Mouse (Mus musculus) cortical plate, adult 2 months (tissue): ENCODE measurements around the gene 4933402D24Rik. TPM values are rescaled to one million over a fixed set of nuclear protein-coding genes. Genes with fewer than 3 reads are reported as not detected.

Source experiments
- H3K27ac ChIP-seq: fragments of 200-500 bp; 2 replicates; pipeline ENCODE4 v1.5.1; 2012; ENCODE audit warnings: low read length, control low read depth, inconsistent platforms; ENCODE audit not compliant: insufficient read depth
- H3K4me1 ChIP-seq: fragments of 200-500 bp; 2 replicates; pipeline ENCODE4 v1.6.1; 2011; ENCODE audit warnings: low read length; ENCODE audit not compliant: control insufficient read depth, insufficient read depth
- H3K4me3 ChIP-seq: fragments of 200-500 bp; 2 replicates; pipeline ENCODE4 v1.5.1; 2011; ENCODE audit warnings: mild to moderate bottlenecking, low read length, control low read depth; ENCODE audit not compliant: insufficient read depth
- CTCF ChIP-seq: fragments of 200-500 bp; IDR thresholded peaks from 2 replicates; pipeline ENCODE4 v1.5.1; 2011; ENCODE audit warnings: mild to moderate bottlenecking, control low read depth, low read length; ENCODE audit not compliant: insufficient read depth; ENCODE audit errors: extremely low read depth
- POLR2A ChIP-seq: fragments of 200-500 bp; IDR thresholded peaks from 2 replicates; pipeline ENCODE4 v1.6.1; 2011; ENCODE audit warnings: mild to moderate bottlenecking, low read length, control low read depth; ENCODE audit not compliant: insufficient read depth; ENCODE audit errors: extremely low read depth
- polyA plus RNA-seq: library from polyadenylated mRNA; depleted of rRNA; stranded (reverse); fragments of >200 nt; gene quantifications from 2 replicates; pipeline ENCODE4 v1.2.3, GENCODE M21; 2012; rRNA removed

4933402D24Rik gene
- polyA plus RNA-seq, 1 experiment, result 0.15 TPM

- no peak overlapping the region for H3K27ac ChIP-seq
- TF ChIP-seq POLR2A, result no peak
- TF ChIP-seq CTCF, result peak; percentile 70
Measured at GRCm38 (mm10) chr1:63763212-63763694, 5.8 kb downstream of the 4933402D24Rik start.

GRCm38 (mm10) chr1:63756005-63756404 is 13.1 kb downstream of the 4933402D24Rik start:
- Histone ChIP-seq H3K27ac (no peak overlapping the region), H3K4me1 (no peaks in the 10 kb centered on the region), H3K4me3 (no peak overlapping the region)
- no peak for TF ChIP-seq CTCF
- TF ChIP-seq POLR2A, result no peak

More at GRCm38 (mm10) chr1:63763212-63763694, 5.8 kb downstream of the 4933402D24Rik start:
- Histone ChIP-seq H3K4me1 (peaks cover 5% of the 10 kb centered on the region; the same call in 1 of the 2 replicates), H3K4me3 (no peak overlapping the region)

GRCm38 (mm10) chr1:63730240-63730771 is 38.8 kb downstream of the 4933402D24Rik start, which contains the start of the genes Mdh1b and Fastkd2:
Gene Mdh1b, minus strand, starts transcription at chr1:63730318.
Gene Fastkd2, plus strand, starts transcription at chr1:63730614.
- no peak within 1 kb of the TSS for H3K27ac ChIP-seq
- peaks cover 1% of the 10 kb centered on the region; the same call in 1 of the 2 replicates for H3K4me1 ChIP-seq
- no peak for TF ChIP-seq CTCF
- peak; percentile 63 for TF ChIP-seq POLR2A
- H3K4me3 ChIP-seq, result peak within 1 kb of the TSS; percentile 58

GRCm38 (mm10) chr1:63729796-63730195 is 39.3 kb downstream of the 4933402D24Rik start:
- TF ChIP-seq POLR2A (no peak), CTCF (no peak)
- no peak overlapping the region for H3K27ac ChIP-seq
- H3K4me3 ChIP-seq, result peak overlapping the region; percentile 58
- peaks cover 1% of the 10 kb centered on the region; the same call in 1 of the 2 replicates for H3K4me1 ChIP-seq

- H3K27ac ChIP-seq, result no peak overlapping the region
- no peak overlapping the region for H3K4me3 ChIP-seq
- peaks cover 2% of the 10 kb centered on the region; the same call in 1 of the 2 replicates for H3K4me1 ChIP-seq
- TF ChIP-seq CTCF (no peak), POLR2A (no peak)
Measured at GRCm38 (mm10) chr1:63720161-63720560, 48.9 kb downstream of the 4933402D24Rik start.

- Histone ChIP-seq H3K4me3 (no peak overlapping the region), H3K4me1 (no peaks in the 10 kb centered on the region; the same call in 1 of the 2 replicates), H3K27ac (no peak overlapping the region)
- TF ChIP-seq POLR2A (no peak), CTCF (no peak)
Measured at GRCm38 (mm10) chr1:63708876-63709275, 60.2 kb downstream of the 4933402D24Rik start.

- no peaks in the 10 kb centered on the region; the same call in 1 of the 2 replicates for H3K4me1 ChIP-seq
- TF ChIP-seq CTCF (no peak), POLR2A (no peak)
- no peak overlapping the region for H3K4me3 ChIP-seq
- no peak overlapping the region for H3K27ac ChIP-seq
Measured at GRCm38 (mm10) chr1:63705733-63706132, 63.3 kb downstream of the 4933402D24Rik start.

Other genes with a start within 250 kb of the 4933402D24Rik start
- gene Gm39653, start 153.3 kb downstream of the 4933402D24Rik start, polyA plus RNA-seq, result 0.40 TPM in 2 replicates
- gene Dytn, start 82.3 kb downstream of the 4933402D24Rik start, polyA plus RNA-seq, result 0.02 and 0.13 TPM in 2 replicates
- gene Mdh1b, start 38.9 kb downstream of the 4933402D24Rik start, polyA plus RNA-seq, result 0.85 and 1.4 TPM in 2 replicates
- 27.5 and 28.1 TPM in 2 replicates for gene Fastkd2, start 38.7 kb downstream of the 4933402D24Rik start, polyA plus RNA-seq